Mouse (Mus musculus): ENCODE data around the gene Tas2r135.

Gene Tas2r135

DNA sequence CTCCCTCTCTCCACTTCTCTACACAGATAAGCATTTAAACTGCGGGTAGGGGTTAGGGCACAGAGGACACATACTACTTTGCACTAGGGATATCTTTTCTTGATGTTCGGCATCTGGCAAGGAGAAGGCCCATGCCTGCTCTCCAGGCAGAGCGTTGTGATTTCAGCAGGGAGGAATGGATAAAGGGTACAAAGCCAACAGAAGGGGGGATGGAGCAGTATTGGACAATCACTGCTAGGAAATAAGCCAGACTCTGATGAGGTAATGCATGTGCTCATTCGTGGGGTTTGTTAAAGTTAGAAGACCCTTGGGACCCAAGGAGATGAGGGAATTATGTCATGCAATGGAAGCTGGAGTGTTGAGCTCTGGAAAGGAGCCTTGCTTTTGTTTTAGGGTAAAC is 30.5 kb upstream of the Tas2r135 start:
- DNase-seq: no peak

DNA sequence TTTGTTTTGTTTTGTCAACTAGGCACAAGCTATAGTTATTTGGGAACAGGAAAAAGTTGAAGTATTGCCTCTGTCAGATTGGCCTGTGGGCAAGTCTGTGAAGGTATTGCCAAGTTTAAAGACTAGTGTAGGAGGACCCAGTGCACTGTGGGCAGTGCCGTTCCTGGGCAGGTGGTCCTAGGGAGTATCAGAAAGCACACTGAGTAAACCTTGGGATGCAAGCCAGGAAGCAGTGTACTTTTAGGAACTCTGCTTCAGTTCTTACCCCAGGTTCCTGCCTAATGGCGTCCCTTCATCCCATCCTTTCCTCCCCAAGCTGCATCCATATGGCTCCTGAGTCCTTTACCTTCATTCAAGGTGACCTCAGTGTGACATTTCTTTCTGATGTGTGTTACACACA is 30.1 kb upstream of the Tas2r135 start:
- DNase-seq: no peak

DNA sequence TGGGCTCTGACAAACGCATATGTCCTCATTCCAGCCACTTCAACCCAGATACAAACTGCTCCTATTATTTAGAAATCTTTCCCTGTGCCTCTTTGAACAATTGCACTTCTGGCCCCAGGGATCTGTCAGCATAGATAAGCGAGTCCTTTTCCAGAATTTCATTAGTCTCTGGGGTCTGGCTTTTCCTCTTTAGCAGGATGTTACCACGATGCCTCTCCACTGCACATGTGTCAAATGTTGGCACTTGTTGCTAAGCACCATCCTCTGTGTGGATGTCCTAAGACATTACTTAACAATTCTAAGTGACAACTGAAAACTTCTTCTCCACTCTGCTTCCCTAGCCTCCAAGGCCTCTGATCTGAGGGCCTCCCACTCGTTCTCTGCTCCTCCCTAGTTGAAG is 29.2 kb upstream of the Tas2r135 start:
- DNase-seq: no peak

GRCm38 (mm10) chr6:42376504-42377019 is 28.7 kb upstream of the Tas2r135 start:
- no peak for DNase-seq

GRCm38 (mm10) chr6:42377280-42377679 is 28.0 kb upstream of the Tas2r135 start:
- DNase-seq: no peak

DNA sequence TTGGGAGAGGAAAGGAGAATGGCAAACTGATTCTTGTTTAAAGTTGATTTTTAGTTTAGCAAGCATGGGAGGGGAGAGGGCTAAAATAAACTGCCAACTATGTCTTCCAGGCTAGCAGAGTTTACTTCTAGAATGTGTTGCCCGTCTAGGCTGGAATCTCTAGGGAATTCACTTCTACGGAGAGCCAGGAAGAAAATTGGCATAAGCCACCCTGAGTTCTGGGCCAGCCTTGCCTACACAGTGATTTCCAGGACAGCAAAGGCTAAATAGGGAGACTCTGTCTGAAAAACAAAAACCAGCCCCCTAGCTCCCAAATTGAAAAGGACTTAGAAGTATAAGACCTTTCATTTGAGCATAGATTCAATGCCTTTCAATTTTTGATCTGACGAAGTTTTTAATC is 25.7 kb upstream of the Tas2r135 start:
- DNase-seq: no peak

GRCm38 (mm10) chr6:42380416-42381144 is 24.7 kb upstream of the Tas2r135 start:
- DNase-seq: peak; percentile 51 to 76

DNA sequence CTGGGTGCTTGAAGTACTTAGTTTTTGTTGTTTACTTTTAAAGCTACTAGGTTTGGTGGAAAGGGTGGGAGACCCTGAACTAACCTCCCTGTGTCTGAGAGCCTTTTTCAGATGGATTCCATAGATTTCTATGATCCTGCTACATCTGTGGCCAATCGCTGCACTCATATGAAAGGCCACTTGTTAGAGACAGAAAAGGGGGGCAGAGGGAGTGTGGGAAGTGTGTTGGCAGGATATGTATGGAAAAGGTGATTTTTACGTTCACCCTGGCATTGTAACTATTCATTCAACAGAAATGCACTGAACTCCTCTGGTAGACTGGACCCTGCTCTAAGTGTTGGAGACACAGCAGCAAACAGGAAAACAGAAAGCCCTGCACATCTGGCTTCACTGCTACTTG is 24.0 kb upstream of the Tas2r135 start:
- no peak for DNase-seq

GRCm38 (mm10) chr6:42381916-42382381 is 23.3 kb upstream of the Tas2r135 start:
- no peak for DNase-seq

DNA sequence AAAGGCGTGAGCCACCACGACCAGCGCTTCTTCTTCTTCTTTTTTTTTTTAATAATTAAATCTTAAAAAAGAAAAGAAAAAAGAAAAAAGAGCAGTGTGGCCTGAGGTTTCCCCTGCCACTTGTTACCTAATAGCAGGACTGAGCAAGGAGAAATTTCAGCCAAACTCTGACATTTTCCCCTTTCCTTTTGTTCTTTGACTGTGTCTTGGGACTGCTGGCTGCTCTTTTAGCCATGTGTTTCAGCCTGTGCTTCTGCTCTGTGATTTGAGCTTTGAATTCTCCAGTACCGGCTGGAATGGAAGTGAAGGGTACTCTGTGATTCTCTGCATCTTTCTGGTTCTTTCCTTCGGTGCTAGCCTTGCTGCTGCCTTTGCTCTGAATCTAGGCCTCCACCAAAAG is 21.9 kb upstream of the Tas2r135 start:
- no peak for DNase-seq

DNA sequence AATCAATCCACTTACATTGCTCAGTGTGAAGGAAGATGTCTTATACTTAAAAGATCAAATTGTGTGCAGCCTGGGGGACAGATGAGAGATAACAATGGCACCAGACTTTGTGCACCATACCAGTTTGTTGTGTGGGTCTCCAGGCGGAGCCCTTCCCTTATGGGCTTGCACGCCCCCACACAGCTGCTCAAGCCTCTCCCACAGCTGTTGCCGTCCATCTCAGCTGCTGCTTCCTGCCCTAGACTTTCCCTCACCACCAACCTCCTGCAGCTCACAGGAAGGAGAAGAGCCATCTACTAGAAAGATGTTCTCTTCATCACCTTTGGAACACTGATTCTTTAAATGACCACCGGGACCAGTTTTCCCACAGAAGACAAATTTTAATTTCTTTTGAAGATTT is 19.6 kb upstream of the Tas2r135 start:
- DNase-seq: no peak

DNA sequence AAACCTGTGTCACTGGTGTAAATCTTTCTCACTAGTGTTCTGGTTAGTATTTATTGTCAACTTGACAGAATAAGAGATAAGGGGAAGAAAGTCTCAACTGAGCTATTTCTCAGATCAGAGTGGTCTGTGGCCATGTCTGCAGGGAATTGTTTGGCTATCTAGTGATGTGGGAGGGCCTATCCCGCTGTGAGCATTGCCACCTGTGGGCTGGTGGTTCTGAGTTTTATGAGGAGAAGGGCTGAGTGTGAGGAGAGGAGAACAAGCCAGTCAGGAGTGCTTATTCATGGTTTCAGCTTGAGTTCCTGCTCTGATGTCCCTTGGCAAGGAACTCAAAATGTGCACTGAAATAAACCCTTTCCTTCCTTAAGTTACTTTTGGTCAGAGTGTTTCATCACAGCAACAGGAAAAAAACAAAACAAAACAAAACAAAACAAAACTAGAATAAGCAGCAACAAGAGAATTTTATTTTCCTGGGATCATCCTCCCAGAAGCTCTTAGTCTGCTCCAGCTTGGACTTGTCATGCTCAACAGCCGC is 13.4 kb upstream of the Tas2r135 start:
- no peak for DNase-seq

DNA sequence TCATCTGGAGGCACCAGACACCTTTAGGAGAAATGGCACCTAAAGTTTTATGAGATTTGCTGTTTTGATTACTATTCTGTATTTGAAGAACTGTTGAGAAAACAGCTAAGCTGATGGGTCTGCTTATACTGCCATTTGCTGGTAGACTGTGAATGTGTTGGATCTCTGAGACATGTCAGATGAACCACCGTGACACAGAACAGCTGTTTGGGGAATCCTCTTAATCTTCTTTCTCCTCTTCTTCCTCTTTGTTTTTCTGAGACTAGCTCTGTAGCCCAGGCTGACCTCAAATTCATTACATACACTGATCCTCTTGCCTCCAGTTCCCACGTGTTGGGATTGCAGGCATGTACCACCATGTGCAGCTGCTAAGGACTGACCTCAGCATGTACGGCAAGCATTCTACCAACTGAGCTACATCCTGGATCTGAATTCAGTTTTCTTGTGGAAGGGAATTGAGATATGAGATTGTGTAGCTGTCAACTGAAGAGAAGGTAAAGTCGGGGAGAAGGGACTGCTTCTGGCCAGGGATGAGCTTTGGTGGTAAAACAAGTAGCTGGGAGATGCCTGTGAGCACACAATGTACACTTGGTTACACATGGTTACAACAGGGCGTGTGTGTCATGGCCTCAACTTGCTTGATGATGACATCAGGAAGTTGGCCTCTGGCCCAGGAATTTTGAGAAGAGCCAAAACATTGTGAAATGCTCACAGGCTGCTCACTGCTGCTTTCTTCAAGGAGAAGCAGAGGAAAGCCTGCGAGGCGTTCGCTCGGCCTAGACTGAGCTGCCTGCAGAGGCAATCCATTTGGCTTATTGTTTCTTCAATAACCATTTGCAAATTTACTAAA is 9.0 kb upstream of the Tas2r135 start:
- peak; percentile 37 to 61 for DNase-seq

GRCm38 (mm10) chr6:42397041-42397657 is 8.1 kb upstream of the Tas2r135 start:
- no peak for DNase-seq

- no peak for DNase-seq
These were observed 6.9 kb upstream of the Tas2r135 start for GRCm38 (mm10) chr6:42398285-42398684.

GRCm38 (mm10) chr6:42398998-42399397 is 6.2 kb upstream of the Tas2r135 start:
- DNase-seq: no peak

GRCm38 (mm10) chr6:42399938-42400337 is 5.3 kb upstream of the Tas2r135 start, which contains the start of gene Tas2r143:
Gene Tas2r143 (plus strand): TSS chr6:42400238.
- DNase-seq: no peak

- no peak for DNase-seq
These were observed 14.2 kb downstream of the Tas2r135 start for GRCm38 (mm10) chr6:42419443-42419842.

DNA sequence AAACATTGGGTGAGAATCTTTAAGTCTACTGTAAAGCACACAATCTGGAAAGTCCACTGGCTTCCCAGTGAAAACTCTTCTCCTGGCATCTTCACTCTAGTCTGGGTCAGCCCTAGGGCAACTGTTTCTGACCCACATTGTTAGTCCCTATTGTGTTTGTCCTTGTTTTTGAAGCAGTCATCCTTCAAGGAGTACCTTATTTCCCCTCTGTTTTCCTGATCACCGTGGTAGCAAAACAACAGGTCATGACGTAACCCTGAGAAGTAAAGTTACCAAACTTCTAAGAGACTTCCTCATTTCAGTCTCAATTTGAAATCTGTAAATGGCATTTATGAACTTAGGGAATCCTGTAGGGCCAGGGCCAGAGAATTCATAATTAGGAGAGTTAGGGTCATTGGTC is 16.2 kb downstream of the Tas2r135 start:
- no peak for DNase-seq

GRCm38 (mm10) chr6:42424472-42424871 is 19.2 kb downstream of the Tas2r135 start:
- no peak for DNase-seq

DNA sequence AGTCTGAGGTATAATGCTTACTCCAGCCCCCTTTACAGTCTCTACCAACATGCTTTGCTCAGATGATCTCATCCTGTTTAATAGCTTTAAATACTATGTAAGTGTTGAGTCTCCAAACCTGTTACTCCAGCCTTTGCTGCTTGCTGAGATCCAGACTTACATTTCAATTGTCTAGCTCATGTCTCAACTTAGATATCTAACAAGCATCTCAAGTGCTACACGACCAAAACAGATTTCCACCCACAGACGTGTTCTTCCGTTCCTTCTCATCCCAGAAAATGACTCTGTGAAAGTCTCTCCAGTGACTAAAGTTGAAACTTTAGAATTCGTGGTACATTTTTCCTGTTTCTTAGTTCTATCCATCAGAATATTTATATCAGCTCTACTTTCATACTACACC is 21.1 kb downstream of the Tas2r135 start:
- no peak for DNase-seq

DNA sequence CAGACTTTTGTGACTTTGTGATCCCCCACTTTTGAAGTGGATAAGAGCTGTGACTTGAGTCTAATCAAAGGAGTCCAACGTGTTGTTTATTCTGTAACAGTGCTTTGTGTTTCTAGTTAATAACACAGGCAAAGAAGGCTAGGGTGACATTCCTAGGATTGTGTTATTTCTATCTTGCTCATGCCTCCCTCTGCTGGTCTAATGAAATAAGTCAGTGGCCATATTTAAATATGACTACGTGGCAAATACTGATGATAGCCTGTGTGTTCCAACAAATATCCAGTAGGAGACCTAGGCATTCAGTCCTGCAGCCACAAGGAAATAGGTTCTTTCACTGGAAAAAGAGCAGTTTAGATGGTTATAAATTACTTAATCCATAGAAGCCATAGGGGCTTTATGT is 28.3 kb downstream of the Tas2r135 start:
- DNase-seq: no peak

DNA sequence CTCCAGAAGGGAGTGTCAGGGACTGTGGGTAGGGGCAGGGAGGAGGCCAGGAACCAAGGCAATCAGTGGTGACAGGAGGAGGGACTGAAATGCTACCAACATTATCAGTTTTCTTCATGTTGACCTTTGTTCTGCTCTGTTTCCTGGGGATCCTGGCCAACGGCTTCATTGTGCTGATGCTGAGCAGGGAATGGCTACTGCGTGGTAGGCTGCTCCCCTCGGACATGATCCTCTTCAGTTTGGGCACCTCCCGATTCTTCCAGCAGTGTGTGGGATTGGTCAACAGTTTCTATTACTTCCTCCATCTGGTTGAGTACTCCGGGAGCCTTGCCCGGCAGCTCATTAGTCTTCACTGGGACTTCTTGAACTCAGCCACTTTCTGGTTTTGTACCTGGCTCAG is 29.2 kb downstream of the Tas2r135 start, which contains the start of gene Tas2r126:
Gene Tas2r126 (plus strand): TSS at position 90 of the 400 bp plus-strand sequence.
- DNase-seq: no peak

All from cerebellum, postnatal 25 days (tissue).